Mouse (Mus musculus): ENCODE results near the gene Med12l. TPM values are rescaled to one million over a fixed set of nuclear protein-coding genes. Genes with fewer than 3 reads are reported as not detected.
"Not testable (repeated sequence)": the region's sequence is repeated elsewhere in the genome, so short reads cannot be mapped to it uniquely, and the experiment has no call there.

Med12l gene
- total RNA-seq, 1 experiment from 2014 or later: 10.6 TPM

DNA sequence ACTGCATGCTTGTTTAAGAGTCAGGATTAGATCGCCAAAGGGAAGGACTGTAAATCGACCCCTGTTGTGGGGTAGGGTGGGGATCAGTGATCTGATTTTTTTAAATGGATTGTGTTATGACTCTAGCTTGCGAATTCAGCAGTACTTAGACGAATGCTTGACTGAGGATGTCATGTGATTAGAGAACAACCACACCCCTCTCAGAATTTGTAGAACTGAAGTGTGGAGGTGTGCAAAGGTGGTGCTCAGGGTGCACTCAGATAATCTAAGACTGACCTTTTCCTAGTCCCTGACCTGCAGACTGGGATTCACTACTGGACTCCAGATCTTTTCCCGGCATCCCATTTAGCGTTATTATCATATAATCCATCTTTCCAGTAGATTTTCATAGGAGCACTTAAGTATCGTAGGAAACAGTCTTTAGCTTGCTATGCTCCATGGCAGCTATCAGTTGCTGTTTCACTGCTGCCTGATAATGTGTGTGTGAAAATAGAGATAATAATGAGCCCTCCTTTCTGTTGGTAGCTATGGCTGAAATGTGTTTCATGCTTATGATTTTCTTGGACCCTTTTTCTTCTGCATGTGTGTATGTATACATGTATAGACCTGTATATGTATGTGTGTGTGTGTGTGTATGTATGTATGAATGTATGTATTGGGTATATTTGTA lies 116.3 kb downstream of the Med12l start:
- ATAC-seq (replicated peaks in 1 of 2; ENCODE audit: insufficient read depth in 1 of 2, low FRiP score in 2 of 2, low TSS enrichment in 1 of 2, low read depth in 1 of 2, poor library complexity in 2 of 2, severe bottlenecking in 2 of 2): no peak

DNA sequence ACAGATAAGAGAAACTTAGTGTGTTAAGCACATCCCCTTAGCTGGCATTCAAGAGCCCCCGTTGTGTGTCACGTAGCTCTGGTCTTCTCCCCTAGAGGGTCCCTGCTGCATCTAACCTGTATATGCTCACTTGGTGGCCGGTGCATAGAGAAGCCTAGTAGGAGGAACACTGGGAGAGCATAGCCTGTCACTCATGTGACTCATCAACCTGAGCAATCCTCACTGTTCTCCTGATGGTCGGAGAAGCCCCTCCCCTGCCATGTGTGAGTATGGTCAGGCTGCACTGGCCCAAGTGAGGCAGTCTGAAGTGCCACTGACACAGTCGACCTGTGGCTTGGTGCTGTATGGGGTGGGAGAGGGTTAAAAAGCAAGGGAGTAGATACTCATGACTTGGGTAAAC lies 119.4 kb downstream of the Med12l start:
- ATAC-seq (replicated peaks in 1 of 2; ENCODE audit: insufficient read depth in 1 of 2, low FRiP score in 2 of 2, low TSS enrichment in 1 of 2, low read depth in 1 of 2, poor library complexity in 2 of 2, severe bottlenecking in 2 of 2): no peak

DNA sequence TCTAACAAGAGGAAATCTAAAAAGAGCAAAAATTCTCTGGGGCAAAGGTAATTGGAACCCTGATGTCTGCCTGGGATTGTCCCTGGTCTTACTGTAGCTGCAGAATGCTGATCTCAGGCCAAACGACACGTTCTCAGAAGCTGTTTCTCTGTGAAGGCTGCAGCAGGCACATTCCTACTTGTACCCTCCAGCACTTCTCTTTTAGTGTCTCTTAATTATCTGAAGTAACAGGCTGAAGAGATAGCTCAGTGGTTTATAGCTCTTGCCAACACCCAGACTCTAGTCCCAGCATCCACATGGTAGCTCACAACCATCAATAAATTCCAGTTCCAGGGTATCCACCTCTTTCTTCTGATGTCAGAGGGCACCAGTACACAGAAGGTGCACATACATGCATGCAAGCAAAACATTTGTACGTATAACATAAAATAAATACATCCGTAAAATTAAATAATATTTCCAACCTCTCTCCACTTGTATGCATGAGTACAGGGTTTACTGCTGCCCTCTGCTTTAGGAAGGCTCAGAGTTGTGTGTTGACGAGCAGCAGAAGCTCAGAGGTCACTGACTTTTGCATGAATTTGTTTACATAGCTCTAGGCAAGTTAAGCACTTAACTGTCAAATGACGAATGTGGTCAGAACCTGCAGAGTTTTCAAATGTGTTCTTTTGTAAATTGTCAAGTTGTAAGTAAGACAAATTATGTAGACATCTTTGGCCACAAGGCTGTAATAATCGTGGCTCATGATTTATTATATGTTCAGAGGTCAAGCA lies 120.3 kb downstream of the Med12l start:
- no peak for ATAC-seq (replicated peaks in 1 of 2; ENCODE audit: insufficient read depth in 1 of 2, low FRiP score in 2 of 2, low TSS enrichment in 1 of 2, low read depth in 1 of 2, poor library complexity in 2 of 2, severe bottlenecking in 2 of 2)

DNA sequence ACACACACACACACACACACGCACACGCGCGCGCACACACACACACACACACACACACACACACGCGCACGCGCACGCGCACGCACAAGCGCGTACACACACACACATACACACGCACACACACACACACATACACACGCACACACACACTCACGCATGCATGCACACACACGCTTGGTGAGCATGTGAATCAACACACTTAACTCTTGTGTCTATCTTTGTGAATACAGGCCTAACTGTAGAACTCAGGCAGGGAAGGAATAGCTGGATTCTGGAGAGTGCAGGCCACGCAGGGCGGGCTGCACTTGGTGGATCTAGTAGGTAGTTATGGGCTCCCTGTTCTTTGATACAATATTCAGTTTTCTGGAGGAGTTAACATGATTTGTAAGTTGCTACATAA lies 123.1 kb downstream of the Med12l start:
- ATAC-seq (replicated peaks in 1 of 2; ENCODE audit: insufficient read depth in 1 of 2, low FRiP score in 2 of 2, low TSS enrichment in 1 of 2, low read depth in 1 of 2, poor library complexity in 2 of 2, severe bottlenecking in 2 of 2): no peak

DNA sequence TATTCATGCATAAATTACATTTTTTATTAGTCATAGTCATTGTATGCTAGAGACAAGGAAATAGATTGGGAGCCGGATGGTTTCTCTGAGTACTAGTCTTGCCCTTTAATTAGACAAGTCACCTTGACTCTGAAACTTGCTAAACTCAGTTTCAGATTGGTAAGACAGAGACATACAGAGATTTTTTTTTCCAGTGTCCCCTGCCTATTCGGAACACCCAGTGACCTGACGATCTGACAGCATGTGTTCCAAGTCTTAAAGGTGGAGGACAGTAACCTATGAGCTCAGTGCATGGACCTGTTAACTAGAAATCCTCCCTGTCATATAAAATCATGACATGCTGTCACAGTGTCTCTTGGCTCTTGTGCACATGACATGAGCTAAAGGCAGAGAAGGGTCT lies 123.9 kb downstream of the Med12l start:
- ATAC-seq (replicated peaks in 1 of 2; ENCODE audit: insufficient read depth in 1 of 2, low FRiP score in 2 of 2, low TSS enrichment in 1 of 2, low read depth in 1 of 2, poor library complexity in 2 of 2, severe bottlenecking in 2 of 2): no peak

DNA sequence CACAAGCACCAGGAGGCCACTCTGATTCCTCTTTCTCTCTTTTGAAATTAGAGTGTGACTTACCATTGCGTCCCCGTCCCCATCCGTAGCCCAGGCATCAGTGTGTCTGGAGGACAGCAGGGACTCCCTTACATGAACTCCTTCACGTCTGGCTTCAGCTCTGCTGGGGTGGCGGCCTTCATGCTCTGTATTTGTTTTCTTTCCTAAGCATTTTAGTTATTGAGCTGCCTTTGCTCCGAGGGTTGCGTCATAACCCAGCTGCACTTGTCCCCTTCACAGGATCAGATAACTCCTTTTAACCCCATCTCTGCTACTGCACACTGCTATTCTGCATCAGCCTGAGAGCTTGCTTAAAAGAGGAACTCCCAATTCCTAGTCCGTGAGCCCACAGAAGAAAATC lies 124.8 kb downstream of the Med12l start:
- peak; percentile 54 for ATAC-seq (replicated peaks in 1 of 2; ENCODE audit: insufficient read depth in 1 of 2, low FRiP score in 2 of 2, low TSS enrichment in 1 of 2, low read depth in 1 of 2, poor library complexity in 2 of 2, severe bottlenecking in 2 of 2)

DNA sequence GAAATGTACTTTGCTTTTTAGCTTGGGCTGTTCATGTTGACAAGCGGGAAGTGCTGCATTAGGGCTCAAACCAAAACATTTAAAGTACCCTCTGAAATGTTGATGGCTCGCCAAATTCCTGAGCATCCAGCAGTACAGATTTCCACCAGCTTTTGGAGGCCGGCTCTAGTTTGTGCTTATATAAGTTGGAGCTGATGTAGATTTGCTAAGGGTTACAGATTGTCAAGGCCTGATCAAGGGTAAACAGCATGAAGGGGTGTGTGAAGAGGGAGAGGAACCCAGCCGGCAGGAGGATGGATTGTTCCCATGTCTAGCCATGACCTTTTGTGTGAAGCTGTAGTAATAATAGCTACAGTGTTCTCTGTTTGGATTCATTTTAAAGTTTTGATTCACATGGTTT lies 125.5 kb downstream of the Med12l start:
- no peak for ATAC-seq (replicated peaks in 1 of 2; ENCODE audit: insufficient read depth in 1 of 2, low FRiP score in 2 of 2, low TSS enrichment in 1 of 2, low read depth in 1 of 2, poor library complexity in 2 of 2, severe bottlenecking in 2 of 2)

DNA sequence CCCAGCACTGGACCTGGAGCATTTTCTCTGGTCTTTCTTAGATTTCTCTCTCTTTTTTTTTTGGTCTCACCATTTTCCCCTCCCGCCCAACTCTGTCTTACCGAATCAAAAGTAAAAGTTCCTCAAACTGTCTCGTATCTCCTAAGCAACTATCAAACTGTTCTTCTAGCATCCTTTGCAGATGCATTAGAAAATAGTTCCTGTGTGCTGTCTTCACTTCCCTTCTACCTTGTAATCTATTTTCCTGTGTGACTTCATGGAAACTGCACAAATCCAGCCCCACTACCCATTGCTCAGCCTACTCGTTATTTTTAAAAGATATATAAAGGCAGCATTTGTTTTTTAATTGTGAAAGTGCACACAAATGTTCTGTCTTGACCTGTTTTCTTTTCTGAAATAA lies 126.3 kb downstream of the Med12l start:
- 0 out of 4 replicates have a peak, but pooled peaks have one; percentile 4 to 14 for ATAC-seq (replicated peaks in 1 of 2; ENCODE audit: insufficient read depth in 1 of 2, low FRiP score in 2 of 2, low TSS enrichment in 1 of 2, low read depth in 1 of 2, poor library complexity in 2 of 2, severe bottlenecking in 2 of 2)

DNA sequence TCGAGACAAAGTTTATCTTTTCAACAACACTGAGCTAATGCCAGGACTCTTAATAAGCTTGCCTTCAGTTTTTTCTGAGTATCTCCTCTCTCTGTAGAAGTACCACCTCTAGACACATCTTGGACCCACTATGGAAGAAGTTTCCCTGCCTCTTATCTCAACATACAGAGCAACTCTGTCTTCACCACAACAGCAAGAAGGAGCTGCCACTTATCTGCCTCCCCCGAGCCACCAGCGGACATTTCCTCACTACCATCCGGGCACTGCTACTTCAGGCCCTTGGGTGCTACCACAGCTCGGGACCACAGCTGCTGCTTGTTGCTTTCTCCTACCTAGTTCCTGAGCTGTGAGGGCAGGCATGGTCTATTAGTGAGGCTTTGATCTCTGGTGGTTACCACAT lies 127.6 kb downstream of the Med12l start:
- peak; percentile 73 to 76 for ATAC-seq (replicated peaks in 1 of 2; ENCODE audit: insufficient read depth in 1 of 2, low FRiP score in 2 of 2, low TSS enrichment in 1 of 2, low read depth in 1 of 2, poor library complexity in 2 of 2, severe bottlenecking in 2 of 2)

DNA sequence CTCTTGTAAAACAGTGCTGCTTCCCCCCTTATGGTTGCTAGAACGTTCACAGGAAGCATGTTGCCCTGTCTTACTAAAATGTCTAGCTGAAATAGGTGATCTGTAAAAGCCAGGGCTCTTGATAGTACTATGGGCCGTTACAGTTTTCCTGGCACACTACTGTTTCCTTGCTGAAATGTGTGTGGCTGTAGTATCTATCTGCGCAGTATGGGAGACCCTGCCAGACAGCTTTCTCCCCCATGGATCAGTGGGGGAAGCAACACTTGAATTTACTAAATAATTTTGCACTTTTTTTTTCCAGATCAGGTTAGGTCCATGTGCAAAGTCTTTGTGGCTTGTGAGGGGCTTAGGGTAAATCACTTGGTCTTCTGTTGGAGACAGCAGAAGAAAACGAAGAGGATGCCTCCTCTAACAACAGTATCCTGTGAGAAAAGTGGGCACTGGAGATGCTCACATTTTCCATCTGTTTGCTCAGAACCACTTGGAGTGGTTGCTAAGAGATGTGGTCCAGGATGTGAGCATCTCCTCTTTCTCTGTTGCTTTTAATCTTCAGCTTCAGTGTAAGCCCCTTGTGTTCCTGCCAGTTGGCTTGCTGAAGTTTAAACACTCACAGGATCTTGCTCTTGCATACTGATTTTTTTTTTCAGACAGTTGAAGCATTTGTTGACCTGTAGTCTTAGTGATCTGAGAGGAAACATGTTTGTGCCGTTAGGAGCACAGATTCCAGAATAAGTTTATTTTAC lies 130.5 kb downstream of the Med12l start:
- no peak for ATAC-seq (replicated peaks in 1 of 2; ENCODE audit: insufficient read depth in 1 of 2, low FRiP score in 2 of 2, low TSS enrichment in 1 of 2, low read depth in 1 of 2, poor library complexity in 2 of 2, severe bottlenecking in 2 of 2)

DNA sequence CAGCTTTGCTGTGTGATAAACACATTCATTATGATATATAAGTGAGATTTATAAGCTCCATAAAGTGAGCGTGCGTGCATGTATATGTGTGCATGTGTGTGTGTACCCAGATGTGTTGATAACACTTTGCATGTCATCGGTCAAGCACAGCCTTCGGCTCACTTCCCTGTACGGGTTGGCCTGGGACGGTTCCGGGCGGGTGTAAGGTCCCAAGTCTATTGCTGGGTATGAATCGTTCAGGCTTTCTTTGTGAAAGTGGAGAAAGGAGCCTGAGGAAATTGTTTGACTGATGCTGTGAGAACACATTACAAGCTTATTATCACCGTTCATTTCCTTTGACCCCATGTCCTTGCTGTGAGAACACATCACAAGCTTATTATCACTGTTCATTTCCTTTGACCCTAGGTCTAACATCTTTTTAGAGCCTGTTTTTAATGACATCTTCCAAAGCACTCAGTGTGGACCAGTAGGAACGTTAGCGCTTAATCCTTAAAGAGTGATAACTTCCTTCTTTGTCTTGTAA lies 133.4 kb downstream of the Med12l start:
- ATAC-seq (replicated peaks in 1 of 2; ENCODE audit: insufficient read depth in 1 of 2, low FRiP score in 2 of 2, low TSS enrichment in 1 of 2, low read depth in 1 of 2, poor library complexity in 2 of 2, severe bottlenecking in 2 of 2): no peak

DNA sequence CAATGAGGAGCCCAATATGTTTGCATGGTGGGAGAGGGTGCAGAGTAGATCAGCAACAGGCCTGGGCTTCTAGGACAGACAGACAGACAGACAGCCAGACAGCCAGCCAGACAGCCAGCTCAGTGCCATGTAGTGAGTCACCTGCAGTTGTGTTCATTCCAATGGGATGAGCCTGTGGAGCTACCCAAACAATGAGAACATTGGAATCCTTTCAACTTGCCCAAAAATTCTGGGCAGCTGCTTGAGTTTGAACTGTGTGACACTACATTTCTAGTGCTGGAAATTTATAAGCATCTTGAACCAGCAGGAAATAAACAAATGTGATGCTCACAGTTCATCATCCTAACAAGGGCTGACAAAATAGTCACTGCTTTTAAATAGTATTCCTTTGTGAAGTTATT lies 134.0 kb downstream of the Med12l start:
- ATAC-seq (replicated peaks in 1 of 2; ENCODE audit: insufficient read depth in 1 of 2, low FRiP score in 2 of 2, low TSS enrichment in 1 of 2, low read depth in 1 of 2, poor library complexity in 2 of 2, severe bottlenecking in 2 of 2): no peak

DNA sequence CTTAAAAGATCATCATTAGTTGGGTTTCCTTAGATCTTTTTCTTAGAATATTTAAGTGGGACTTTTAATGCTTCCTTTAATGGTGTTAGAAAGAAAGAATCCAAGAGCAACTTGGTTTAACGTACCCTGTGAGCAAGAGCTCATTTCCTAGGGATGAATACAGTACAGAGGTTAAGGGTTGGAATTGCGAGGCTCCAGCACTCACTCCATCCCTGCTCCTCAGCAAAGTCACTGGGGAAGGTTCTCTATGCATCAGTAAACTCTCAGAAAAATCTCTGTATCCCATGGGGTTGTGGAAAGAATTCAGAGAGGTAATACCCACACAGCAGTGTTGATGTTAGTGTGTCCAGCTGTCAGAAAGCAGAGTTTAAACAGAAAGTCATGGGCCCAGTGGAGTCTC lies 134.5 kb downstream of the Med12l start:
- no peak for ATAC-seq (replicated peaks in 1 of 2; ENCODE audit: insufficient read depth in 1 of 2, low FRiP score in 2 of 2, low TSS enrichment in 1 of 2, low read depth in 1 of 2, poor library complexity in 2 of 2, severe bottlenecking in 2 of 2)

DNA sequence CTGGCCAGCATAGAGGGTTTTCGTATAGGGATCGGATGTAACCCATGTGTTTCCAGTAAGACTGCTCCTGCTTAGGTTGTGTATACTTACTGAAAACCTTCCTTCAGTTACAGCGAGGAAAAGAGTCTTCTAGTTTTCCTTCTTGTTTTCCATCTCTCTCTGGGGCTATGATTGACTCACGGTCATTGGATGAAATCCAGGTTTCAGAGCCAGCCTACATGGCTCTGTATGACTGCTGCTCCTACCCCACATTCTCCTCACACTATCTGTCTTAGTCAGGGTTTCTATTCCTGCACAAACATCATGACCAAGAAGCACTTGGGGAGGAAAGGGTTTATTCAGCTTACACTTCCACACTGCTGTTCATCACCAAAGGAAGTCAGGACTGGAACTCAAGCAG lies 135.3 kb downstream of the Med12l start:
- ATAC-seq (replicated peaks in 1 of 2; ENCODE audit: insufficient read depth in 1 of 2, low FRiP score in 2 of 2, low TSS enrichment in 1 of 2, low read depth in 1 of 2, poor library complexity in 2 of 2, severe bottlenecking in 2 of 2): not testable (repeated sequence)

DNA sequence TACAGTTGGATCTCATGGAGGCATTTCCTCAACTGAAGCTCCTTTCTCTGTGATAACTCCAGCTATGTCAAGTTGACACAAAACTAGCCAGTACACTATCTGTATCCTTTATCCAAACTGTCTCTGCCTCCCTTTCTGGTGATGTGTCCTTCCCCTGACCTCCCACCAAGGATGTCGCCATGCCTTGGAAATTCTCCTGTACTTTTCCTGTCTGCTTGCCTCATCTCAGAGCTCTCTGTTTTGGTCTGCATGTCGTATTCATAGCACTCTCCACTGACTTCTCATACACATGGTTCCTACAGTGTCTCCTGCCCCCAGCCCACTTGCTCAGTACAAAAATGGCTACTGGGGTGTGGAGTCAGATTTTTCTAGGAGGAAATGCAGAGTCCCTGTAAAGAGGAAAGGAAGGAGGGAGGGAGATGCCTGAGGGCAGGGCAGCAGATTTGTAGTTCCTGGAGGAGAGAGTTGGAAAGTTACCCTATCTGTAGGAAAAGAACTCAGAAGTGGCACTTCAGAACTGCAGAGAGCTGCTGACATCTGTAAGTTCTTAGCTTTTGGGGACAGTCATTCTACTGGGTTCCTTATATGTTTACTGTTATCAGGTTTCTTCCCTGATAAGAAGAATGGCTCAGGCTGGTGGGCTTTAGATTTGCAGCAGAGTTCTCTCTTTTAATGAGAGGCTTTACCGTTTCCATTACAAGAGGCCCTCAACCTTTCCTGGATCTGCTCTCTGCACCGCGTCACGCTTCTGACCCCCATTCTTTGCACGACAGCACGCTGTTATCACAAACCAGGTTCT lies 136.1 kb downstream of the Med12l start:
- ATAC-seq (replicated peaks in 1 of 2; ENCODE audit: insufficient read depth in 1 of 2, low FRiP score in 2 of 2, low TSS enrichment in 1 of 2, low read depth in 1 of 2, poor library complexity in 2 of 2, severe bottlenecking in 2 of 2): no peak

DNA sequence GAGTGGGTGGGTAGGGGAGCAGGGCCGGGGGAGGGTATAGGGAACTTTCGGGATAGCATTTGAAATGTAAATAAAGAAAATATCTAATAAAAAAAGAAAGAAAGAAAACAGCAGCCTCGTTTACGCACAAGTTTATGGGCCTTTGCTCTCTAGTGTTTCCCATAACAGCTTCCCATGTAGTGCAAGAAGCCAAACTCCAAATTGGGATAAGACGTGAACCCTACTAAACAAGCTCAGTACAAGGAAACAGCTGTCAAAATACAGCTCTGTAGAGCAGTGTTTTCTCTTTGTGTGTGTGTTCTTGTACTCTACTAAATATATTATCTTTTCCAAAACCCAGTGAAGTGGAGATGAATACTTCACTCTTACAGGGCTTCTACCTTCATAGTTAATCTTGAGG lies 139.6 kb downstream of the Med12l start:
- no peak for ATAC-seq (replicated peaks in 1 of 2; ENCODE audit: insufficient read depth in 1 of 2, low FRiP score in 2 of 2, low TSS enrichment in 1 of 2, low read depth in 1 of 2, poor library complexity in 2 of 2, severe bottlenecking in 2 of 2)

DNA sequence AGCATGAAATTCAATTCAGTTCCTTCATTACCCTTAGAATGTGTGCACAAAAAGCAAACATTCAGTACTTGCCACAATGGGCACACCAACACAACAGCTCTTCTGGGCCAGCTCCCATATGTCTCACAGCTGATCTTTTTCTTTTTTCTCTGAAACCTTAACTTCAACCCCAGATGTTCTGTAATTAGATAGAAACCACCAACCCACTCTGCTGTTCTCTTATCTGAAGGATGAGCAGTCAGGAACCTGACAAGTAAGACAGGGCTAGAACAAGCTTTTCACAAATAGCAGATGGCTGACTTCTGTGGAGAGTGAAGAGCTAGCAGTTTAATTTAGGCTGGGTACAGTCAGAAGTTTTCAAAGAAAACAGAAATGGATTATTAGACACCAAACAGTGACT lies 144.0 kb downstream of the Med12l start:
- ATAC-seq (replicated peaks in 1 of 2; ENCODE audit: insufficient read depth in 1 of 2, low FRiP score in 2 of 2, low TSS enrichment in 1 of 2, low read depth in 1 of 2, poor library complexity in 2 of 2, severe bottlenecking in 2 of 2): no peak
